Mouse (Mus musculus) liver, adult 2 months (tissue): ENCODE results near the gene Fbxw27. TPM values are rescaled to one million over a fixed set of nuclear protein-coding genes. Genes with fewer than 3 reads are reported as not detected.
"Not testable (repeated sequence)": the region's sequence is repeated elsewhere in the genome, so short reads cannot be mapped to it uniquely, and the experiment has no call there.

ENCODE experiments used
- DNase-seq: peaks from one replicate; pipeline ENCODE4 v3.0.0-alpha.2; 2011; ENCODE audit warnings: low read depth, low spot score; ENCODE audit errors: extremely low read depth
- H3K27ac ChIP-seq: fragments of 200-500 bp; replicated peaks from 2 replicates; pipeline ENCODE4 v1.5.1; 2012; ENCODE audit warnings: low read depth, mild to moderate bottlenecking, control low read depth, inconsistent platforms, low read length; ENCODE audit not compliant: insufficient read depth
- H3K27me3 ChIP-seq: fragments of 200-500 bp; 2 replicates; pipeline ENCODE4 v1.6.1; 2012; ENCODE audit warnings: mild to moderate bottlenecking, moderate library complexity, low read length, inconsistent platforms; ENCODE audit not compliant: control insufficient read depth, insufficient read depth
- H3K36me3 ChIP-seq: fragments of 200-500 bp; 2 replicates; pipeline ENCODE4 v1.6.1; 2012; ENCODE audit warnings: low read length, inconsistent platforms; ENCODE audit not compliant: control insufficient read depth, insufficient read depth
- H3K4me1 ChIP-seq: fragments of 200-500 bp; 2 replicates; pipeline ENCODE4 v1.6.1; 2011; ENCODE audit warnings: low read length; ENCODE audit not compliant: control insufficient read depth, insufficient read depth
- H3K4me3 ChIP-seq: fragments of 200-500 bp; 2 replicates; pipeline ENCODE4 v1.5.1; 2011; ENCODE audit warnings: low read depth, mild to moderate bottlenecking, control low read depth, low read length, moderate library complexity; ENCODE audit not compliant: insufficient read depth
- H3K79me2 ChIP-seq: fragments of 200-500 bp; 2 replicates; pipeline ENCODE4 v1.6.1; 2012; ENCODE audit warnings: inconsistent platforms, mild to moderate bottlenecking, low read length, moderate library complexity; ENCODE audit not compliant: control insufficient read depth, insufficient read depth
- H3K9ac ChIP-seq: fragments of 200-500 bp; 2 replicates; pipeline ENCODE4 v1.6.1; 2012; ENCODE audit warnings: low read depth, mild to moderate bottlenecking, control low read depth, inconsistent platforms, low read length
- CTCF ChIP-seq: fragments of 200-500 bp; IDR thresholded peaks from 2 replicates; pipeline ENCODE4 v1.5.1; 2011; ENCODE audit warnings: low read depth, low read length, control low read depth
- POLR2A ChIP-seq: fragments of 200-500 bp; IDR thresholded peaks from 2 replicates; pipeline ENCODE4 v1.6.1; 2011; ENCODE audit warnings: low read length, control low read depth; ENCODE audit not compliant: insufficient read depth; ENCODE audit errors: extremely low read depth
- WGBS: fragments of 180-500 bp; shearing (Covaris S2); methylation state at CpG from one replicate; pipeline ENCODE4 v1.1.7; 2018; 5-methylcytosine and 5-hydroxymethylcytosine counted together
- polyA plus RNA-seq: library from polyadenylated mRNA; depleted of rRNA; stranded (reverse); fragments of >200 nt; gene quantifications from 2 replicates; pipeline ENCODE4 v1.2.3, GENCODE M21; 2012
- total RNA-seq: library from RNA; depleted of rRNA; stranded (reverse); fragments of >200 nt; gene quantifications from 2 replicates; pipeline ENCODE4 v1.2.3, GENCODE M21; 2014

Gene Fbxw27
- total and polyA plus RNA-seq, 2 experiments = not detected

GRCm38 (mm10) chr9:109813424-109813823 lies 23.0 kb upstream of the Fbxw27 start:
- WGBS = 66% methylated on average over 7 of the region's 7 CpGs
- H3K36me3 ChIP-seq = no peaks in the 10 kb centered on the region
- H3K4me3 ChIP-seq = no peak overlapping the region
- H3K4me1 ChIP-seq = no peaks in the 10 kb centered on the region
- H3K9ac ChIP-seq = no peak overlapping the region
- H3K27me3 ChIP-seq = no peaks in the 10 kb centered on the region
- TF ChIP-seq POLR2A (no peak), CTCF (no peak)
- no peak for DNase-seq
- H3K79me2 ChIP-seq = no peaks in the 10 kb centered on the region
- no peak overlapping the region for H3K27ac ChIP-seq

DNA sequence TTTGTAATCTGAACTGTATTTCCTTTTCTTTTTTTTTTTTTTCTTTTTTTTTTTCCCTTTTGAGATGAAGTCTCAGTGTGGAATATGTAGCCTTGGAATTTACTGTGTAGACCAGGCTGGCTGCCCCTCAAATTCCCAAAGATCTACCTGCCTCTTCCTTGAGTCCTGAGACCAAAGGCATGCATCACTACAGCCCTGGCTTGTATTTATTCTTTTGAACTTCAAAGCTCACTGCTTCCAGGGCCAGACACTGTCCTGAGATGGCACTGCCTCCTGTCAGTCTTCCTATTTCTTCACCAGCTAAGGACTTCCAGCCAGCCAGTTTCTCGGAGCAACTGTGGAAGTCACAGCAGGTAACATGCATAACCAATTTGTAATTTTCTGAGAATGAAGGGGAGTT lies 21.5 kb upstream of the Fbxw27 start, which contains the start of gene Spink8:
TSS of gene Spink8 (plus strand) at position 301 of the 400 bp plus-strand sequence.
- TF ChIP-seq POLR2A (no peak), CTCF (no peak)
- H3K79me2 ChIP-seq = no peaks in the 10 kb centered on the region
- 85% methylated on average over 1 of the region's 1 CpGs for WGBS
- H3K4me1 ChIP-seq = no peaks in the 10 kb centered on the region
- H3K36me3 ChIP-seq = no peaks in the 10 kb centered on the region
- no peaks in the 10 kb centered on the region for H3K27me3 ChIP-seq
- H3K4me3 ChIP-seq = no peak within 1 kb of the TSS
- DNase-seq = no peak
- H3K9ac ChIP-seq = no peak within 1 kb of the TSS
- H3K27ac ChIP-seq = no peak within 1 kb of the TSS

GRCm38 (mm10) chr9:109807898-109808297 lies 17.4 kb upstream of the Fbxw27 start:
- Histone ChIP-seq H3K27me3 (no peaks in the 10 kb centered on the region), H3K27ac (no peak overlapping the region), H3K36me3 (no peaks in the 10 kb centered on the region), H3K4me3 (no peak overlapping the region), H3K79me2 (no peaks in the 10 kb centered on the region), H3K4me1 (no peaks in the 10 kb centered on the region), H3K9ac (no peak overlapping the region)
- TF ChIP-seq CTCF (no peak), POLR2A (no peak)
- WGBS = 16% methylated on average over 3 of the region's 3 CpGs
- DNase-seq = no peak

DNA sequence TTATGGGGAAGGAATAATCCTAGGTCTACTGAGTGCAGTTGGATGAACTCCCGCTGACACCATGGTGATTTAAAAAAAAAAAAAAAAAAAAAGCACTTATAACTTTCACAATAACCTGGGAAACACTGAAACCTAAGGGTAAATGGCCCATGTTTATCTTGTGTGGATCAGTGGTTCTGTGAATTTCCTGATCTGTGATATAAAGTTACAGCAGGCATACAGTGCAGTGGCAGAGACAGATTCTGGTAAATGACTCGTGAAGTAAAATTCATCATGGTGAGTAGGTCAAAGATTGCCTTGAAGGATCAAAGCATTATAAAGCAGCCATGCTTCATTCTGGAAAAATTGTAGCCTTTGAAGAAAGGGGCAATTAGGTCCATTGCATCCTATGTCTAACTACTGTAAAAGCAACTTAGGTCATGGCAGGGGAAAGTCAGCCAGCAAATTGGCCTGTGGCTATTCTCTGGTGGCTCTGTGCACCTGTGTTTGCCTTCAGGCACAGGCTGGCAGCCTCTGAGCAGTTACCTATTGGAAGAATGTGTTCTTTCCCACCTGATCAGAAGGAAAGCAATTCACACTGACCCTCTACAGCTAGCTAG lies 16.3 kb upstream of the Fbxw27 start:
- 85% methylated on average over 2 of the region's 2 CpGs for WGBS
- H3K27me3 ChIP-seq = no peaks in the 10 kb centered on the region
- H3K4me3 ChIP-seq = no peak overlapping the region
- H3K79me2 ChIP-seq = no peaks in the 10 kb centered on the region
- no peak for TF ChIP-seq CTCF
- TF ChIP-seq POLR2A = no peak
- no peak overlapping the region for H3K9ac ChIP-seq
- no peak for DNase-seq
- H3K36me3 ChIP-seq = no peaks in the 10 kb centered on the region
- H3K4me1 ChIP-seq = no peaks in the 10 kb centered on the region
- H3K27ac ChIP-seq = no peak overlapping the region

DNA sequence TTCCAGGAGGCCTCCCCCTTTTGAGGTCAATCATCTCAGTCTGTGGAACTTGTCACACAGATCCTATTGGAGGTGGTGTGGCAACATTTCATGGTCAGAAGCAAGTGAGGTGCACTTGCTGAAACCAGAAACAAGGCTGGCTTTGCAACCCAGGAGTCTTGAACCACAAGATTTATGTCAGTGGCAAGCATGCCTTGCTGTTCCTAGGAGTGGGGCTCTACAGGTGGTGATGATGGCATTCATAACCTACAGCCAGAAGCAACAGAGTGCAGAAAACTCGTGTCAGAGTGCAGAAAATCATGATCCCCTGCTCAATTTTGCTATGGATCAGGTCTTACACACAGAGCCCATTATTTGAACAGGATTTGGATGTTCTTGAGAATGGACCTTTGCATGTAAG lies 15.8 kb upstream of the Fbxw27 start:
- Histone ChIP-seq H3K27me3 (no peaks in the 10 kb centered on the region), H3K4me1 (no peaks in the 10 kb centered on the region), H3K4me3 (no peak overlapping the region), H3K9ac (no peak overlapping the region), H3K36me3 (no peaks in the 10 kb centered on the region), H3K27ac (no peak overlapping the region), H3K79me2 (no peaks in the 10 kb centered on the region)
- 59% methylated on average over 1 of the region's 1 CpGs for WGBS
- TF ChIP-seq CTCF (no peak), POLR2A (no peak)
- no peak for DNase-seq

- not testable (repeated sequence) for H3K9ac ChIP-seq, H3K4me1 ChIP-seq, H3K27ac ChIP-seq, H3K27me3 ChIP-seq, DNase-seq, H3K36me3 ChIP-seq, H3K79me2 ChIP-seq, H3K4me3 ChIP-seq
- WGBS = 75% methylated on average over 2 of the region's 2 CpGs
These were observed 15.1 kb upstream of the Fbxw27 start for GRCm38 (mm10) chr9:109805596-109805995.
